Mouse (Mus musculus): ENCODE measurements at regions not wholly inside any gene's neighbourhood (a gene's known extent, or its start where the extent isn't known, plus 50 kb on each side); places are given as distances from the start of the nearest gene placed in this dataset.

GRCm38 (mm10) chr1:57470356-57470755 lies 63.5 kb upstream of the Tyw5 start:
- DNase-seq = no peak

DNA sequence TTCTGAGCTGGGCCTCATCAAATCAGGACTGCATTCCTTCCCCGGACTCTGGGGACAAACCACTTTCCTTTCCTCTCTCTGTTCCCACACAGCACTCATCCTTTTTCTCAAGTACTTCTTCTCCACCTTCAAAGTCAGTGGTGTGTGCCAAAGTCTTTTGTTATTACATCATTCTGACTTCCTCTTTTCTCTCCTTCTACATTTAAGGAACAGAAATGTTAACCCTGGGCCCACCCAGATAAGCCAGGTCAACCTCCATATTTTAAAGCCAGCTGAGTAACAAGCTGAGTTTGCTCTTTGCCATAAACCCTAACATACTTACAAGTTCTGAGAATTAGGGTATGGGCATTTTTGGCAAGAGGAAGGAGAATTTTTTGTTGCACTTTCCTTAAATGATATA lies 65.3 kb upstream of the Tyw5 start:
- DNase-seq = no peak

DNA sequence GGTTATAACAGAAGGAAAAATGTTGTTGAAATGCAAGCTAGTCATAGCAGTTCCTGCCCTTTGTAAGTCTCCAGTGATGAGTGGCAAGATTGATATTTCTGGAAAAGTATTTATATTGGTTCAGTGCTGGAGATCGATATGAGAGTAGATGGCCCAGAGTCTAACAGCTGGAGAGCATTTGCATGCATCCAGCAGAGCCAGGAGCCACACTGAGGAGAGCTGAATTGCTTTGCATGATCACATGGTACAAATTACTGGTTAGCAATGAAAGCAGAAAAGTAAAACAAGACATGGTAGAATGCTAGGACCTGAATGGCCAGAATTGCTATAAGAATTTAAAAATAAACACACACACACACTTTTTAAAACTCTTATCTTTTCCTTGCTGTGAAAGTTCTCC lies 70.8 kb upstream of the Tyw5 start:
- DNase-seq = no peak

- no peak for DNase-seq
Measured at GRCm38 (mm10) chr1:57478151-57478550, 71.2 kb upstream of the Tyw5 start.

- DNase-seq = no peak
Measured at GRCm38 (mm10) chr1:57478800-57479199, 71.9 kb upstream of the Tyw5 start.

DNA sequence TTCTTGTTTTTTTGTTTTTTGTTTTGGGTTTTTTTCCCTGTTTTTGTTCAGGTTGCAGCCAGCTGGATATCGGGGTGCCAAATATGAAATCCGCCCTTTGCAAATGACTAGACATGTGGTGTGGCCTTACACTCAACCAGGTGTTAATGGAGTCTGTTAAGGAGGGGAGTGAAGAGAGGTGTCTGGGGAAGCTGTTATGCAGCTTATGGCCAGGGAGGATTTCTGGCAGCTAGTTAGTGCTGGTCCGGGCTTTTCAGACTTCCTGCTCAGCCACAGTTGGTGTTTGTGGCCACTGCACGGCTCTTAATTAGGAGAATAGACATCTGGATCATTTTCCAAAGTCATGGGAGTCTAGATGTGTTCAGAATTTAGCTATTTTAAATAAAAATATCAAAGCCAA lies 72.7 kb upstream of the Tyw5 start:
- no peak for DNase-seq

DNA sequence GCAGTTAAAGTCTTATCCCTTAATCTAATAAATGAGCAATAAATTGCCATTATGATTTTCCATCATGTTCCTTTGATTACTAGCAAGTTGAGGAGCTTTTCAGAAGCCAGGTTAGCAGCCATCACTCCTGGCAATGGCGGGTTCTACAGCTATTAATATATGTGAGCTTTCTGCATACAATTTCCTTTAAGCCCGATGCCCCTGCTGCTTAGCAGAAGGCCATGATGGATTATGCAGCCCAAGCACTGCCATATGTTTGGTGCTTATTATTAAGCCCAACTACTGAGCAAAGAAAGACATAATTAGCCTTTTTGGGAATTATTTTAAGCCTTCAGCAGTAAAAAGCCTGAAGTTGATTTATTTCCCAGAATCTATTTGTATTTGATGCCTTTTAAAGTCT lies 82.3 kb upstream of the Tyw5 start:
- no peak for DNase-seq

GRCm38 (mm10) chr1:57489588-57489987 lies 82.7 kb upstream of the Tyw5 start:
- no peak for DNase-seq

DNA sequence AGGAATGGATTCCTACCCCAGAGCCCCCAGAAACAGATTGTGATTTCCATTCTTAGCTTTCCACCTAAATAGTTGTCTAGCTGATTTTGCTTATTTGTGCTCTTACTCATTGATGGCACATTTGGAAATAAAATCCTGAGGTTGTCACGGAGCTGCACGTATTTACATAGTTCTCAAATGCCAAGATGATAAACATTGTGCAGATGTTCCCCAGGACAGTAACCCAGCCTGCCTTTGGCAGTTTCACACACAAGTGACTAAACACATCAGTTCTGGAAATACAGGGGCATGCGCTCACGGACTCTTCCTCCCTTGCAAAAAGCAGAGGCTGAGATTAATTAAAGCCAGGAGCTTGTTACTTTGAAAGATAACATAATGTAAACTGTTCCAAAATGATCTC lies 83.1 kb upstream of the Tyw5 start:
- no peak for DNase-seq

DNA sequence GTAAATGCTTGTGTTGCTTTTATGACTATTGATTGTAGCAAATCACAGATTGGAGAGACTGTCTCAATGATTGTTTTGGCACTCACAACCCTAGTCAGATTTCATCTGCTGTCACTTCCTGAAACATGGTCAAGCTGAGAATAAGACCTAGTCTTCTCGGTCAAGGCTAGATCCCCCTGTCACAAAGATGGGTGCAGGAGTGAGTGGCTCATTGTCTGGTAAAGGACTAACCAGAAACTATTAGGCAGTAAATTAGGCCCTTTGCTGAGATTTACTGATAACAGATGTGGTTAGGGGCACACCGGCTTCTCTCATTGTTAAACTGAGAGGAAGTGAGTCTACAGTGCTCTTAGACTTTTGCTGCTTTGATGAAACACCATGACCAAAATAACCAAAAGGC lies 85.8 kb upstream of the Tyw5 start:
- no peak for DNase-seq

GRCm38 (mm10) chr1:57497489-57498037 lies 90.7 kb upstream of the Tyw5 start:
- no peak for DNase-seq

- DNase-seq = no peak
Measured at GRCm38 (mm10) chr1:57510359-57511120, 103.6 kb upstream of the Tyw5 start.

GRCm38 (mm10) chr1:57511902-57512301 lies 105.0 kb upstream of the Tyw5 start:
- DNase-seq = no peak

DNA sequence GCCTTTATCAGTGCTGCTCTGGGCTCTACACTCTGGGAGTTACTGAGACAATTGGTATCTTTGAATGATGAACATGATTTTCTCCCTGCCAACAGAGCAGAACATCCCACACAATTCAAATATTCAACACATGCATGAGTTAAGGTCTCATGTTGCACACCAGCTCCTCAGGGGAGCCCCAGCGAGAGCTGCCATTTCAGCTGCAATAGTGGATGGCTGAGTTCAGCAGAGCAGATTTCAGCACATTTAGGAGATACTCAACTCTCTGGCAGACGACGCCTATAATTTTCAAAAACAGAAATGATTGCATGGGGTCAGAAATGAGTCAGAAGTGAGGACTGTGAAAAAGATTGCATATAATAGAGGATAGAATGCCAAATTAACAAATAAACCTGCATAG lies 105.6 kb upstream of the Tyw5 start:
- DNase-seq = no peak

DNA sequence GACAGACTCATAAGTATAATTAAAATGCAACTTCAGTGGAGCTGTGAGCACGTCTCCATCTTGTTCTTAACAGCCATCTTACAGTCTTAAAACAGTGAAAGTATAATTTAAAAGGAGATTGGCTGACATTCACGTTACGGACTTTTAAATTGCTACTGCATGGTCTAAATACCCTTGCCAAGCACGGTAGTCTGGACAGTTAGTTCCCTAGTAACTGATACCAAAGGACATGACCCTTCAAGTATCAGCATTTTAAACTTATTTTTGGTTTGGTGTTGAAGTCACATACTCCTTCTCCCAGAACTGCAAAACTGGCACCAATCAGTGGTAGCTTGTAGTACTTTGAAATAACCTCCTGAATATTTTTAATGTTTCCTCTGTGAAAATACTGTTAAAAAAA lies 119.1 kb upstream of the Tyw5 start:
- DNase-seq = no peak

DNA sequence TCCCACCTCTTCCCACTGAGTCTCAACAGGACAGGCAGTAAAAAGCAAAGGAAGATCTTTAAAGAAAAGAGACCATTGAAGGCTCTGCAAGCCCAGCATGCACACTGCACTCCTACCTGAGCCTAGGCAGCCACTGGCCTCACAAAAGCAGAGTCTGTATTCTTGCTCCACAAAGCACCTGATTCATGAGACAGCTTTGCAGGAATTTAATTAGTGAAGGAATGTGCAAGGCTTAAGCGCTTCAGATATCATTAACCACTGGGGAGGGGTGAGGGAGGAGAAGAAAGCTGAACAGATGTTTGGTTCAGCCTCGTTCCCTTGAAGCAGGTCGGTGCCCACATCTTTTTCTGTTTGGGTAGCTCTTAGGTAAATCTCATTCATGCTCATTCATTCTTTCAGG lies 121.8 kb upstream of the Tyw5 start:
- no peak for DNase-seq

DNA sequence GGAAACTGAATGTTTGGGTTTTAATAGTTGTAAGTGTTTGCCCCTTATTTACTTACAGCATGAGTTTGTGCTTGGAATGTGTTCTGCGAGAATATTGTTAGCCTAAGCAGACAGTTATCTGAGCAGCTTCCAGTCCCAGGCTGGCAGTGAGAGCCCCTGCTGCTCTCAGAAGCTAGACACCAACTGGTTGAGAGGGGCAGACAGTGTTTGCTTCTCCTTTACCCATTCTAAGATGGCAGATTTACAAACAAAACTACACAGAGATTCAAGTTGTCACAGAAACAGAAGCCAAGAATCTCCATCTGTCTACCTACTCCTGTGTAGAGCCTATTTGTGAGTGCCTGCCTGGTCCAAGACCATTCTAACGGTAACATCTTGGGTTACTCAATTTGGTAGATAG lies 122.4 kb upstream of the Tyw5 start:
- DNase-seq = no peak

DNA sequence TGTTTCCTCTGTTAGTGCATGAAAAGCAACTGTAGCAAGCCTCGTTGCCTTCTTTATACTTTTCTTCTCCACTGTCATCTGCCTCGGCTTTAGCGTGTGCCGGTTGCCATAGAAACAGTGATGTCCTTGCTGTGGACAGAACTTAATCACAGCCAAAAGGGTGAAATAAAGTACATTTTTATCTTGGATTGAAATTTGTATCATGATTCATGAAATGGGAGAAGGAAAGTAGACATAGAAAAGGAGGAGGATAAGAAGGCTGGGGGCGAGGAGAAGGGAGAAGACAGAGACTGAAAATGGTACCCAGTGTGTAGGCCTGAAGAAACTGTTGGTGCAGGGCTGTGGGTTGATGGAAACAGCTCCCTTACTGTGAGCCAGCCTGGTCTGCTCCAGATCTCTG lies 130.5 kb upstream of the Tyw5 start:
- no peak for DNase-seq

- DNase-seq = no peak
Measured at GRCm38 (mm10) chr1:57544684-57545083, 137.8 kb upstream of the Tyw5 start.

GRCm38 (mm10) chr1:57545792-57546685 lies 139.1 kb upstream of the Tyw5 start:
- no peak for DNase-seq

GRCm38 (mm10) chr1:57561517-57561916 lies 154.6 kb upstream of the Tyw5 start:
- DNase-seq = no peak

DNA sequence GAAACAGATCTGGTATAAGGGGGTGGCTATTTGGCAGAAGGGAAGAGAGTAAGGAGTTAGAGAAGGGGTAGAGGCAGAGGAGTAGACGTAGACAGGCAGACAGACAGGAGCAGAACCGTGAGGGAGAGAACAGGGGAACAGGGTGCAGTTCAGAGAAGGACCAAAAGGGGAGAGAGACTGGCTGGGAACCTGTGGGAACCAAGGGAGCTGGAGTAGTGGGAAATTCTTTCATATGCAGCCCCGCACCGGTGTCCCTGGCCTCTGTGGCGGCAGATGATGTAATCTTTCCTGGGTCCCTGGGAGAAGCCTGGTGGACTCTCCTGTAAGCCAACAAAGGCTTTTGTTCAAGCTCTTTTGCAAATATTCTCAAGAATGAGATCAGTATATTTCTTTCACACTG lies 157.8 kb upstream of the Tyw5 start:
- no peak for DNase-seq

GRCm38 (mm10) chr1:57572097-57572496 lies 165.2 kb upstream of the Tyw5 start:
- DNase-seq = no peak

GRCm38 (mm10) chr1:57573829-57574228 lies 166.9 kb upstream of the Tyw5 start:
- DNase-seq = no peak

Measured in lung, postnatal 14 days (tissue).